Mouse (Mus musculus) embryonic facial prominence, embryonic 12.5 days (tissue): ENCODE data around the gene Olfr649. TPM values are rescaled to one million over a fixed set of nuclear protein-coding genes. Genes with fewer than 3 reads are reported as not detected.
A peak's percentile ranks its signal among the peaks of the same experiment; 100 is the strongest.

ENCODE experiments used
- ATAC-seq: fragments of 200-750 bp; cut with Nextera tagmentation; 2 replicates; pipeline ENCODE4 v1.8.0; 2017; ENCODE audit not compliant: insufficient number of reproducible peaks, insufficient read depth, low FRiP score, low TSS enrichment
- H3K27ac ChIP-seq: fragments of 300-500 bp; sonication (generic); 2 replicates; pipeline ENCODE4 v1.5.1; 2016; ENCODE audit warnings: mild to moderate bottlenecking
- H3K27me3 ChIP-seq: fragments of 300-500 bp; sonication (generic); 2 replicates; pipeline ENCODE4 v1.6.1; 2016; ENCODE audit warnings: mild to moderate bottlenecking, moderate library complexity
- H3K36me3 ChIP-seq: fragments of 300-500 bp; sonication (generic); 2 replicates; pipeline ENCODE4 v1.6.1; 2016; ENCODE audit warnings: mild to moderate bottlenecking
- H3K4me1 ChIP-seq: fragments of 300-500 bp; sonication (generic); 2 replicates; pipeline ENCODE4 v1.6.1; 2016
- H3K4me2 ChIP-seq: fragments of 300-500 bp; sonication (generic); replicated peaks from 2 replicates; pipeline ENCODE4 v1.6.1; 2016; ENCODE audit warnings: mild to moderate bottlenecking, moderate library complexity
- H3K4me3 ChIP-seq: fragments of 300-500 bp; sonication (generic); 2 replicates; pipeline ENCODE4 v1.5.1; 2016; ENCODE audit warnings: mild to moderate bottlenecking
- H3K9ac ChIP-seq: fragments of 300-500 bp; sonication (generic); 2 replicates; pipeline ENCODE4 v1.6.1; 2016; ENCODE audit warnings: mild to moderate bottlenecking, moderate library complexity
- H3K9me3 ChIP-seq: fragments of 300-500 bp; sonication (generic); 2 replicates; pipeline ENCODE4 v1.6.1; 2016; ENCODE audit warnings: mild to moderate bottlenecking, moderate library complexity
- WGBS: fragments of 180-500 bp; shearing (Covaris S2); methylation state at CpG from one replicate; pipeline ENCODE4 v1.1.7; 2016; 5-methylcytosine and 5-hydroxymethylcytosine counted together
- polyA plus RNA-seq: library from polyadenylated mRNA; unstranded; fragments of >200 nt; fragmentation: Nextera tagmentation; extraction: Ambion mirVana; gene quantifications from 2 replicates; pipeline ENCODE4 v1.2.1, GENCODE M21; 2016

Olfr649 gene
- not detected in 2 replicates for polyA plus RNA-seq

- no peaks in the 10 kb centered on the region for H3K4me1 ChIP-seq
- no peak for ATAC-seq
- H3K9ac ChIP-seq = no peak within 1 kb of the TSS
- no peak within 1 kb of the TSS for H3K27ac ChIP-seq
- 78% methylated on average over 6 of the region's 6 CpGs for WGBS
- no peak within 1 kb of the TSS for H3K4me2 ChIP-seq
- H3K4me3 ChIP-seq = no peak within 1 kb of the TSS
- no peaks in the 10 kb centered on the region for H3K27me3 ChIP-seq
- no peaks in the 10 kb centered on the region for H3K9me3 ChIP-seq
- H3K36me3 ChIP-seq = no peaks in the 10 kb centered on the region
These were observed at the start of gene Olfr649 for GRCm38 (mm10) chr7:104195885-104196284. Gene Olfr649, minus strand, starts transcription at chr7:104195985.

- Histone ChIP-seq H3K4me3 (peak within 1 kb of the TSS; percentile 44), H3K27ac (0 out of 2 replicates have a peak within 1 kb of the TSS, but pooled peaks have one; percentile 55), H3K9me3 (no peaks in the 10 kb centered on the region), H3K4me2 (peak within 1 kb of the TSS; percentile 53), H3K36me3 (no peaks in the 10 kb centered on the region), H3K27me3 (no peaks in the 10 kb centered on the region), H3K4me1 (no peaks in the 10 kb centered on the region), H3K9ac (peak within 1 kb of the TSS; percentile 51; the same call in 1 of the 2 replicates)
- ATAC-seq = peak; percentile 75
- 6% methylated on average over 13 of the region's 13 CpGs for WGBS
These were observed 48.7 kb upstream of the Olfr649 start, which contains the start of gene Trim34a for GRCm38 (mm10) chr7:104244287-104245181. Gene Trim34a, plus strand, starts transcription at chr7:104244457.

GRCm38 (mm10) chr7:104243616-104244015 lies 47.8 kb upstream of the Olfr649 start:
- ATAC-seq = no peak
- WGBS = 57% methylated on average over 1 of the region's 1 CpGs
- Histone ChIP-seq H3K4me2 (no peak overlapping the region), H3K27me3 (no peaks in the 10 kb centered on the region), H3K36me3 (no peaks in the 10 kb centered on the region), H3K4me3 (no peak overlapping the region), H3K4me1 (no peaks in the 10 kb centered on the region), H3K9me3 (no peaks in the 10 kb centered on the region), H3K27ac (no peak overlapping the region), H3K9ac (no peak overlapping the region)

GRCm38 (mm10) chr7:104240857-104241256 lies 45.1 kb upstream of the Olfr649 start:
- Histone ChIP-seq H3K4me1 (no peaks in the 10 kb centered on the region), H3K36me3 (no peaks in the 10 kb centered on the region), H3K4me3 (no peak overlapping the region), H3K9me3 (no peaks in the 10 kb centered on the region), H3K4me2 (no peak overlapping the region), H3K9ac (no peak overlapping the region), H3K27me3 (no peaks in the 10 kb centered on the region), H3K27ac (no peak overlapping the region)
- no peak for ATAC-seq

- Histone ChIP-seq H3K9ac (no peak overlapping the region), H3K4me2 (no peak overlapping the region), H3K4me3 (no peak overlapping the region), H3K36me3 (no peaks in the 10 kb centered on the region), H3K4me1 (no peaks in the 10 kb centered on the region), H3K27me3 (no peaks in the 10 kb centered on the region), H3K27ac (no peak overlapping the region), H3K9me3 (no peaks in the 10 kb centered on the region)
- 26% methylated on average over 2 of the region's 2 CpGs for WGBS
- no peak for ATAC-seq
These were observed 35.4 kb upstream of the Olfr649 start for GRCm38 (mm10) chr7:104231203-104231602.

- Histone ChIP-seq H3K4me2 (peak within 1 kb of the TSS; percentile 48), H3K9me3 (no peaks in the 10 kb centered on the region), H3K36me3 (no peaks in the 10 kb centered on the region), H3K27ac (no peak within 1 kb of the TSS), H3K9ac (peak within 1 kb of the TSS; percentile 30; the same call in 1 of the 2 replicates), H3K4me3 (peak within 1 kb of the TSS; percentile 33), H3K27me3 (no peaks in the 10 kb centered on the region), H3K4me1 (no peaks in the 10 kb centered on the region)
- 2% methylated on average over 37 of the region's 37 CpGs for WGBS
- peak; percentile 83 for ATAC-seq
These were observed 23.1 kb upstream of the Olfr649 start, which contains the start of gene Trim6 for GRCm38 (mm10) chr7:104218701-104219569. Gene Trim6, plus strand, starts transcription at chr7:104218793.

GRCm38 (mm10) chr7:104217881-104218280 lies 22.1 kb upstream of the Olfr649 start:
- ATAC-seq = no peak
- no peaks in the 10 kb centered on the region for H3K9me3 ChIP-seq
- 71% methylated on average over 2 of the region's 2 CpGs for WGBS
- no peak overlapping the region for H3K4me2 ChIP-seq
- no peaks in the 10 kb centered on the region for H3K4me1 ChIP-seq
- H3K36me3 ChIP-seq = no peaks in the 10 kb centered on the region
- no peak overlapping the region for H3K27ac ChIP-seq
- H3K4me3 ChIP-seq = no peak overlapping the region
- no peak overlapping the region for H3K9ac ChIP-seq
- no peaks in the 10 kb centered on the region for H3K27me3 ChIP-seq

GRCm38 (mm10) chr7:104216011-104216535 lies 20.3 kb upstream of the Olfr649 start:
- Histone ChIP-seq H3K4me3 (no peak overlapping the region), H3K27ac (no peak overlapping the region), H3K4me1 (no peaks in the 10 kb centered on the region), H3K9me3 (no peaks in the 10 kb centered on the region), H3K9ac (no peak overlapping the region), H3K4me2 (no peak overlapping the region), H3K36me3 (no peaks in the 10 kb centered on the region), H3K27me3 (no peaks in the 10 kb centered on the region)
- WGBS = 50% methylated on average over 1 of the region's 1 CpGs
- no peak for ATAC-seq

GRCm38 (mm10) chr7:104206197-104206596 lies 10.4 kb upstream of the Olfr649 start:
- WGBS = 91% methylated on average over 7 of the region's 7 CpGs
- ATAC-seq = no peak
- no peaks in the 10 kb centered on the region for H3K9me3 ChIP-seq
- H3K36me3 ChIP-seq = no peaks in the 10 kb centered on the region
- no peak overlapping the region for H3K4me2 ChIP-seq
- no peak overlapping the region for H3K4me3 ChIP-seq
- no peaks in the 10 kb centered on the region for H3K4me1 ChIP-seq
- H3K27me3 ChIP-seq = no peaks in the 10 kb centered on the region
- H3K27ac ChIP-seq = no peak overlapping the region
- H3K9ac ChIP-seq = no peak overlapping the region

GRCm38 (mm10) chr7:104199822-104200221 lies 4.0 kb upstream of the Olfr649 start:
- Histone ChIP-seq H3K36me3 (no peaks in the 10 kb centered on the region), H3K4me3 (no peak overlapping the region), H3K27me3 (no peaks in the 10 kb centered on the region), H3K9ac (no peak overlapping the region), H3K4me1 (no peaks in the 10 kb centered on the region), H3K27ac (no peak overlapping the region), H3K9me3 (no peaks in the 10 kb centered on the region), H3K4me2 (no peak overlapping the region)
- ATAC-seq = no peak
- WGBS = 8% methylated on average over 5 of the region's 5 CpGs

GRCm38 (mm10) chr7:104191275-104191674 lies 4.5 kb downstream of the Olfr649 start:
- no peak overlapping the region for H3K4me3 ChIP-seq
- no peaks in the 10 kb centered on the region for H3K9me3 ChIP-seq
- H3K27ac ChIP-seq = no peak overlapping the region
- ATAC-seq = no peak
- H3K27me3 ChIP-seq = no peaks in the 10 kb centered on the region
- 58% methylated on average over 9 of the region's 9 CpGs for WGBS
- no peaks in the 10 kb centered on the region for H3K36me3 ChIP-seq
- H3K4me1 ChIP-seq = no peaks in the 10 kb centered on the region
- no peak overlapping the region for H3K4me2 ChIP-seq
- H3K9ac ChIP-seq = no peak overlapping the region
